Mouse (Mus musculus) lung, postnatal 10 days (tissue): ENCODE data around the gene Safb.

Experiments
- DNase-seq: peaks from one replicate; pipeline ENCODE4 v3.0.0; 2021

The Safb gene

GRCm38 (mm10) chr17:56561866-56562265, 22.8 kb upstream of the Safb start:
- no peak for DNase-seq

DNA sequence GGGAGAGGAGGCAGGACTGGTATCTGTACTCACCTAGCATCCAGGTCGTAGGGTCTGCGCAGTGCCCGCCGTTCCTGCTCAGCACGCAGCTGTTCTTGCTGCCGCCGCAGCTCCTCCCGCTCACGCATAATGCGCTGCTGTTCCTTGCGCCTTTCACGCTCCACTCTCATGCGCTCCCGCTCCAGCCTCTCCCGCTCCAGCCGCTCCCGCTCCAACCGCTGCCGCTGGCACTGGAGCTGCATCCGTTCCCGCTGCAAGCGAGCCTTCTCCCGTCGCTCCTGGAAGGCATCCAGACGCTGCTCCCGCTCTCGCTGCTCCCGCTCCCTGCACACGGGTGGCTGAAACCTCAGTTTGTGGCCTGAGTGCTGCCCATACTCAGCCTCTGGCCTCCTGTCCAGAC, 18.3 kb upstream of the Safb start:
- DNase-seq, result no peak

DNA sequence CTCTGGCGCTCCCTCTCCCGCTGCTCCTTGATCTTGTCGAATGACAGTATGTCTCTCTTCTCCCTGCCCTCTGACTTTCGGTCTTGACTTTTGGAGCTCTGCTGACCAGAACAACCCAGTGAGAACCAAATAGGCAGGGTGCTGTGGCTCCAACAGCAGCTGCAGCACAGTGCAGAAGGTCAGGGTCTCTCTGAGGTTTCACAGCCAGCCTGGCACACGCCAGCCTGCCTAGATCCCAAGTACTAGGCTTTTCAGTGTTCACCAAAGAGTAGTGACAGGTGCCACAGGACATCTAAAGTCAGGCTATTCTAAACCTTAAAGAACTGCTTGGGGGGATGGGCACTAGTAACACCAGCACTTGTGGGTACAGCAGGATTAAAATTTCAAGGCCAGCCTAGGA, 17.7 kb upstream of the Safb start:
- DNase-seq, result no peak

DNA sequence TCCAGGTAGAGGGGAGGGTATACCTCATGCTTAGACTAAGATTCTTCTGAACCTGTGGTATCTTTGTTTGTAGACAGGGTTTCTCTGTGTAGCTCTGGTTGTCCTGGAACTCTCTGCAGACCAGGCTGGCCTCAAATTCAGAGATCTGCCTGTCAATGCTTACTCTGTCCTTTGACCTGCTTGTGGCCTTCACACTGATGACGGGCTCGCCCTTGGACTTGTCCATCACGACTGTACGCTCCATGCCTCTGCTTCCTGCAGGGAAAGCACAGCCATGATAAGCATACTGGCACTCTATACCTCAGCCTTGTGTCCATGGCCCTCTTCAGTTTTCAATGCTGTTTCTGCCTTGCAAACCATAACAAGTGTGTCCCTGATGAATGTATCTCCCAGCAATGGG, 17.3 kb upstream of the Safb start:
- DNase-seq, result no peak

GRCm38 (mm10) chr17:56570287-56570686, 14.3 kb upstream of the Safb start:
- DNase-seq, result no peak

DNA sequence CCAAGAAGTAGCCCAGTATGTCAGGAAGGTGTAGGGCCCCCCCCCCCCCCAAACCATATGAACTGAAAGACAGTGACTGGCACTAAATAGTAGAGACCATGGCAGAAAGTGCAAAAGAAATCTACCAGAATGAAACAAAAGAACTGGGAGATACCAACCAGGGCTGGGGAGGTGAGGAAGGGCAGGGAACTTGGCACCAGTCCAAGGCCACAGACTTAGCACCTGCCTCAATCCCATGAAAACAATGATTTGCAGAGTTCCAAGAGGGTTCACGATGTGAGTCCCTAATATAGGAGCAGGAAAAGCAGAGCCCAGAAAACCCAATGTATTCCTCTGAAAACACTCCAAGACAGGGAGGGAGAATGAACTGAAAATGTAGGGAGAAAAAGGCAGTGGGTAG, 12.5 kb upstream of the Safb start:
- no peak for DNase-seq

DNA sequence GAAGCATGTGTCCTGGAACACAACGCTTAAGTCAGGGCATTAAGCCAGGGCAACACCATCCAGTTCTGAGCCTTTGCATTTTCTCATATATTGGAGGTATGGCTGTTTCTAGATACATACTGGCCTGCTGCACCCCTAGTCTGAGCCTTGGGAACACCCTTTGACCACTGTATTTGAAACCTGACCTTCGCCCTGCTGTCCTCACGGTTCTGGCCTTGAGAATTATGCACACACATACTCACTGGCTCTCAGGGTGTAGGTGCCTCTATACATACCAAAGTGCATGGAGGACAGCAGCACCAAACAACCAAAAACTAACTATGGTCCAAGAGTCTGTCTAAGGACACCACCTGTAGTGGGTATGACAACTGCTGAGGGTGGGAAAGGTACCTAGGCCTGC, 11.7 kb upstream of the Safb start:
- no peak for DNase-seq

DNA sequence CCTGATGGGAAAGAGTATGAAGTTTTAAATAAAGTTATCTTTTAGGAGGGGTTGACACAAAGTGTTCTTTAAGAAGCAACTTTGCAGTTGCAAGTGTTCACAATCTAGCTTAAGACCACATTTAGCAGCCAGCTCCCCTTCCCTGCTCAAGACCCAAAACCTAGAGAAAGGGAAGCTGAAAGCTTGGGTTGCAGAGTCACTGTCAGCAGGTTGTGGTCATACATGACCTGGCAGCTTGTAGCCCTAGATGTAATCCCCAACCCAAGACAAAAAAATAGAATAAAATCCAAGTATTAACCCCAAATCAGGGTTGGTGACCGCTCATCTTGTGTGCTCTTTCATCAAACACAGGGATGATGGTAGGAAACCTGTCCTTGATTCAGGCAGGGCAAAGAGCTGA, 1.6 kb upstream of the Safb start:
- no peak for DNase-seq

GRCm38 (mm10) chr17:56583611-56584256, 891 bp upstream of the Safb start:
- DNase-seq, result peak; percentile 72

DNA sequence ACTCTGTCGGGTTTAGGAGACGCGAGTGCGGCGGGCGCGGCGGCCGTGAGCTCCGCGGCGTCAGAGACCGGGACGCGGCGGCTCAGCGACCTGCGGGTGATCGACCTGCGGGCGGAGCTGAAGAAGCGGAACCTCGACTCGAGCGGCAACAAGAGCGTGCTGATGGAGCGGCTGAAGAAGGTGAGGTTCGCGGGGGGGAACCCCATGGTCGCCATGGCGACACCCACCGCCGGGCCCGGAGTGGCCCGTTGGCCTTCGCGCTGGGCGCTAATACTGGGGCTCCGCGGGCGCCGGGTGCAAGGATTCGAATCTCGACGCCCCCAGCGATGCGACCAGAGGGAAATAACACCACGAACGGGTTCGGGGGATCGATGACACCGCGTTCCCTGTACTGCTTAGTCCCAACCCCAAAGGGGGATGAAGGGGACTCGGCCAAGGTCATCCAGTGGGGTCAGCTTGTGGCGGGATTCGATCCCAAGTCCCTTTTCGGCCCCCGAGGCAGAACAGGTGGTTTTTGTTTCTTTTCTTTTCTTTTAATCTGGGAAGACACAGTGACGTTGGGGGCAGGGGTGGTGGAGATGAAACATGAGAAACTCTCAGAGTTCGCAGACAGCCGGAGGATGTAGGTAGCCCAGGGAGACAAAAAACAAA, 671 bp downstream of the Safb start:
- peak; percentile 60 for DNase-seq

DNA sequence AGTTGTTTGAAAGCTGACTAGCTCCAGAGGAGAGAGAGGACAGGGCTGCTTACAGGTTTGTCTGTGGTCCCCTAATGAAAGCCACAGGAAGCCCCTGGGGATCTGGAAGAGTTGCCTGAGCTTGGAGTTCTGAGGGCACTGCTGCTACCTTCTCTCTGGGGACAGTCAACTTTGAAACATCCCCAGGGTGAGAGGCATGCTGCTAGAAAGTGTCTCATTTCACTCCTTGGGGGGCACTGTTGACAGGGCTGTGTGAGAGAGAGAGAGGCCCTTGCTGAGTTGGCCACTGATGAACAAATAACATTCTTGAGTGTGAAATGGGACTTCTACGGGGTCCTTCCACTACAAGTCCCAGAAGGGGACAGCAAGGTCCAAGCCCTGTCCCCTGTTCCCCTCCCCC, 3.1 kb downstream of the Safb start:
- DNase-seq, result no peak

- no peak for DNase-seq
Observed at GRCm38 (mm10) chr17:56588921-56589320, 4.3 kb downstream of the Safb start.

- DNase-seq, result no peak
Observed at GRCm38 (mm10) chr17:56592553-56592952, 7.9 kb downstream of the Safb start.

DNA sequence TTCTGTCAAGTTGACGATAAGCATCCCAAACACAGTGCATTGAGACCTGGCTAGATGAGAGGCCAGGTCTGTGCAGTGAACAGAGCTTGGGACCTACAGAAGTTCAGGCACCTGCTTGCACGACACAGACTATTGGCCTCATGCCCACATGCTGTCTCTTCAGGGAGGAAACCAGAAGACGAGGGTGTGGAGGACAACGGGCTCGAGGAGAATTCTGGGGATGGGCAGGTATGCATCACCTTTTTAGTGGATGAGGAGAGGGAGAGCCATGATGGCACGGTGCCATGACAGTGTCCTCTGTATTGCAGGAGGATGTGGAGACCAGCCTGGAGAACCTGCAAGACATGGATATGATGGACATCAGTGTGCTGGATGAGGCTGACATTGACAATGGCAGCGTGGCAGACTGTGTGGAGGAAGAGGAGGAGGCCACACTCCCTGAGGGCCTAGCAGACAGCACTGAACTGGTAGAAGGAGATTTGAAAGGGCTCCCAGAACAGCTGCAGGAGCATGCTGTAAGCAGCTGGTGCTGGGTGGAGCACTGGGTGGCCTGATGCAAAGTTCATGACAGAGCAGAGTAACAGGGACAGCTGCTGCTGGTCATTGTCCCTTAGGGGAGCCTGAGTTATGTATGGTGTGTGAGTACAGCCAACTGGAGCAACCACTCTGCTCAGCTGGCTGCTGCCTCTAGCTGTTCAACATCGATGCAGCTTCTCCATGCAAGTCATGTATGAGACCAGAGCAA, 9.1 kb downstream of the Safb start:
- DNase-seq, result peak; percentile 45

- DNase-seq, result no peak
Observed at GRCm38 (mm10) chr17:56603186-56604069, 18.8 kb downstream of the Safb start.

DNA sequence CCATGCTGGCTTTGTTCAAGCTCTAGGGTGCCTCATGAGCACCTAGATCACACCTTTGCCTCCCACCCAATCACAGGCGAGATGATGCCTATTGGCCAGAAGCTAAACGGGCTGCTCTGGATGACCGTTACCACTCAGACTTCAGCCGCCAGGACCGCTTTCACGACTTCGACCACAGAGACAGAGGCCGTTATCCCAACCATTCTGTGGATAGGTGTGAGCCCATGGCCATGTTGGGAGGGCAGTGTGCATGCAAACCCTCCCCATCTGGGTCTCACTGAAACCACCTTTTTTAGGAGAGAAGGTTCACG, 19.4 kb downstream of the Safb start:
- no peak for DNase-seq

GRCm38 (mm10) chr17:56604422-56604821, 19.8 kb downstream of the Safb start:
- DNase-seq, result no peak

DNA sequence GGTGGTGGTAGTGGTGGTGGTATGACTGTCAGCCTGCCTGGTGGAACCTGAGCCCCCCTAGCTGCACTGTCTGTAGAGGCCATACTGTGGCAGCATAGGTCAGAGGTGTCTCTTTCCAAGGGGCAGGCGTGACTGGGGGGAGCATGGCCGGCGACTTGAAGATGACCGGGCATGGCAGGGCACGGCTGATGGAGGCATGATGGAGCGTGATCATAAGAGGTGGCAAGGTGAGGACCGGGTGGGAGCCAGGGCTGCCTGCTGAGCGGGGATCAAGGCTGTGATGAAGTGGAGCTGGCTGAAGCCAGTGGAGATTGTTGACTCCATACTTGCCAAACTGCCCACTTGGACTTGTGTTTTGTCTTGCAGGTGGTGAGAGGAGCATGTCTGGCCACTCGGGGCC, 20.8 kb downstream of the Safb start:
- DNase-seq, result no peak

- no peak for DNase-seq
Observed at GRCm38 (mm10) chr17:56607521-56608062, 23.0 kb downstream of the Safb start.

GRCm38 (mm10) chr17:56608699-56609098, 24.1 kb downstream of the Safb start:
- no peak for DNase-seq

- DNase-seq, result peak; percentile 97
Observed at GRCm38 (mm10) chr17:56609452-56610171, 25.0 kb downstream of the Safb start, which contains the start of gene 2410015M20Rik. Gene 2410015M20Rik, minus strand, starts transcription at chr17:56609771.

DNA sequence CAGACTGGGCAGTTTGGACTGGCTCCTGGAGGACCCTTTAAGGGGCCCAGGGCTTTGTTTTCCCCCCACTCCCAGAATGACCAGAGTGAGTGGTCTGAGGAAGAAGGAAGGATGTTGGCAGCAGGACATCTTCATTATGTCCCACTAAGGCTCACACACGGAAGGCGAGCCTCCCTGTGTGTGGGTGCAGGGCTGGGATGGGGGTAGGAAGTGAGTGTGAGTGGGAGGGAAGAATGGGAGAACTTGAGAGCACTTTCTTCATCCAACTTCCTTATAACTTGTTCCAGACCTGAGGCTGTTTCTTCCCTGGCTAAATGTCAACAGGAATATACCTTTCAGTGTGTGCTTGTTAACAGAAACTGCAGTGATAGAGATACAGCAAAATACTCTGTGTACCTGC, 26.7 kb downstream of the Safb start:
- DNase-seq, result no peak
